Mouse (Mus musculus): ENCODE measurements at regions not wholly inside any gene's neighbourhood (a gene's known extent, or its start where the extent isn't known, plus 50 kb on each side); places are given as distances from the start of the nearest gene placed in this dataset.

GRCm38 (mm10) chr11:55897506-55897905 is 143.3 kb downstream of the Nmur2 start:
- no peaks in the 10 kb centered on the region for H3K27me3 ChIP-seq (ENCODE audit: control insufficient read depth, insufficient read depth, low read length)
- H3K79me2 ChIP-seq (ENCODE audit: control insufficient read depth, insufficient read depth, low read length) = no peaks in the 10 kb centered on the region
- H3K9ac ChIP-seq (ENCODE audit: low read depth, low read length) = no peak overlapping the region
- TF ChIP-seq CTCF (IDR thresholded peaks at IDR 0.05; ENCODE audit: low read depth, low read length) (no peak), POLR2A (IDR thresholded peaks at IDR 0.05; ENCODE audit: extremely low read depth, insufficient read depth, low read length) (no peak)
- H3K4me1 ChIP-seq (ENCODE audit: control insufficient read depth, insufficient read depth, low read length) = no peaks in the 10 kb centered on the region
- no peak overlapping the region for H3K27ac ChIP-seq (replicated peaks; ENCODE audit: insufficient read depth, low read depth, low read length)
- no peak overlapping the region for H3K4me3 ChIP-seq (ENCODE audit: insufficient read depth, low read depth, low read length)
- peak; percentile 8 for DNase-seq (ENCODE audit: extremely low read depth, low read depth, low spot score)
- 17% methylated on average over 6 of the region's 6 CpGs for WGBS
- H3K36me3 ChIP-seq (ENCODE audit: control insufficient read depth, insufficient read depth, low read length) = no peaks in the 10 kb centered on the region

GRCm38 (mm10) chr11:55890161-55890560 is 150.6 kb downstream of the Nmur2 start:
- no peak overlapping the region for H3K4me3 ChIP-seq (ENCODE audit: insufficient read depth, low read depth, low read length)
- WGBS = 53% methylated on average over 4 of the region's 4 CpGs
- no peaks in the 10 kb centered on the region for H3K79me2 ChIP-seq (ENCODE audit: control insufficient read depth, insufficient read depth, low read length)
- no peak overlapping the region for H3K9ac ChIP-seq (ENCODE audit: low read depth, low read length)
- no peak overlapping the region for H3K27ac ChIP-seq (replicated peaks; ENCODE audit: insufficient read depth, low read depth, low read length)
- H3K27me3 ChIP-seq (ENCODE audit: control insufficient read depth, insufficient read depth, low read length) = no peaks in the 10 kb centered on the region
- TF ChIP-seq CTCF (IDR thresholded peaks at IDR 0.05; ENCODE audit: low read depth, low read length) = no peak
- no peak for TF ChIP-seq POLR2A (IDR thresholded peaks at IDR 0.05; ENCODE audit: extremely low read depth, insufficient read depth, low read length)
- no peaks in the 10 kb centered on the region for H3K36me3 ChIP-seq (ENCODE audit: control insufficient read depth, insufficient read depth, low read length)
- no peaks in the 10 kb centered on the region for H3K4me1 ChIP-seq (ENCODE audit: control insufficient read depth, insufficient read depth, low read length)
- no peak for DNase-seq (ENCODE audit: extremely low read depth, low read depth, low spot score)

- TF ChIP-seq POLR2A (IDR thresholded peaks at IDR 0.05; ENCODE audit: extremely low read depth, insufficient read depth, low read length) (no peak), CTCF (IDR thresholded peaks at IDR 0.05; ENCODE audit: low read depth, low read length) (no peak)
- WGBS = 89% methylated on average over 2 of the region's 2 CpGs
Observed at GRCm38 (mm10) chr11:55878631-55879030, 162.2 kb downstream of the Nmur2 start.

DNA sequence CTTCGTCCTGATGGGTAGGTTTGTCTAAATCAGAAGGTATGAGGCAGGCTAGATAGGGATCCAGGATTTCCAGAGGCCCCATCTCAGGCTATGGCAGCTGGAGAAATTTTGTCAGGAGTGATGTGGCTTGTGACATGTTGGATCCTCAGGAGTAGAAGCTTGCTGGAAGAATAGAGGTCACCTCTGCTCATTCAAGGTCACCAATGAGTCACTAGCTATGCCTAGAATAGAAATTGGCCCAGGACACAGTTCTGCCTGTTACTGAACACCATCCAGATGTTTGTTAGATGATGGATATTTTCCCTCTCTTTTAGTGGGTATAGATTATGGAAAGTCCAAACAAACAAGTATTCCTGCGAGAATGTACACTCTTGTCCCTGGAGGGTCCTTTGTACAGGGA is 173.7 kb downstream of the Nmur2 start:
- DNase-seq (ENCODE audit: extremely low read depth, low read depth, low spot score) = no peak
- Histone ChIP-seq H3K4me1 (ENCODE audit: control insufficient read depth, insufficient read depth, low read length) (no peaks in the 10 kb centered on the region), H3K36me3 (ENCODE audit: control insufficient read depth, insufficient read depth, low read length) (no peaks in the 10 kb centered on the region), H3K27ac (replicated peaks; ENCODE audit: insufficient read depth, low read depth, low read length) (no peak overlapping the region), H3K79me2 (ENCODE audit: control insufficient read depth, insufficient read depth, low read length) (no peaks in the 10 kb centered on the region), H3K4me3 (ENCODE audit: insufficient read depth, low read depth, low read length) (no peak overlapping the region), H3K27me3 (ENCODE audit: control insufficient read depth, insufficient read depth, low read length) (no peaks in the 10 kb centered on the region), H3K9ac (ENCODE audit: low read depth, low read length) (no peak overlapping the region)
- TF ChIP-seq CTCF (IDR thresholded peaks at IDR 0.05; ENCODE audit: low read depth, low read length) = no peak
- TF ChIP-seq POLR2A (IDR thresholded peaks at IDR 0.05; ENCODE audit: extremely low read depth, insufficient read depth, low read length) = no peak
- 59% methylated on average over 2 of the region's 2 CpGs for WGBS

More at GRCm38 (mm10) chr11:55878631-55879030, 162.2 kb downstream of the Nmur2 start:
- Histone ChIP-seq H3K27me3 (ENCODE audit: control insufficient read depth, insufficient read depth, low read length) (no peaks in the 10 kb centered on the region; the same call in 1 of the 2 replicates), H3K9ac (ENCODE audit: low read depth, low read length) (no peak overlapping the region), H3K4me3 (ENCODE audit: insufficient read depth, low read depth, low read length) (no peak overlapping the region), H3K36me3 (ENCODE audit: control insufficient read depth, insufficient read depth, low read length) (no peaks in the 10 kb centered on the region), H3K27ac (replicated peaks; ENCODE audit: insufficient read depth, low read depth, low read length) (no peak overlapping the region), H3K79me2 (ENCODE audit: control insufficient read depth, insufficient read depth, low read length) (no peaks in the 10 kb centered on the region), H3K4me1 (ENCODE audit: control insufficient read depth, insufficient read depth, low read length) (no peaks in the 10 kb centered on the region)
- no peak for DNase-seq (ENCODE audit: extremely low read depth, low read depth, low spot score)

- 79% methylated on average over 7 of the region's 7 CpGs for WGBS
- no peak overlapping the region for H3K4me3 ChIP-seq (ENCODE audit: insufficient read depth, low read depth, low read length)
- TF ChIP-seq POLR2A (IDR thresholded peaks at IDR 0.05; ENCODE audit: extremely low read depth, insufficient read depth, low read length) (no peak), CTCF (IDR thresholded peaks at IDR 0.05; ENCODE audit: low read depth, low read length) (no peak)
- no peak overlapping the region for H3K27ac ChIP-seq (replicated peaks; ENCODE audit: insufficient read depth, low read depth, low read length)
- no peaks in the 10 kb centered on the region for H3K4me1 ChIP-seq (ENCODE audit: control insufficient read depth, insufficient read depth, low read length)
- H3K27me3 ChIP-seq (ENCODE audit: control insufficient read depth, insufficient read depth, low read length) = no peaks in the 10 kb centered on the region
- no peaks in the 10 kb centered on the region for H3K36me3 ChIP-seq (ENCODE audit: control insufficient read depth, insufficient read depth, low read length)
- H3K9ac ChIP-seq (ENCODE audit: low read depth, low read length) = no peak overlapping the region
- no peak for DNase-seq (ENCODE audit: extremely low read depth, low read depth, low spot score)
- H3K79me2 ChIP-seq (ENCODE audit: control insufficient read depth, insufficient read depth, low read length) = no peaks in the 10 kb centered on the region
Observed at GRCm38 (mm10) chr11:55859230-55859629, 181.6 kb downstream of the Nmur2 start.

- H3K4me1 ChIP-seq (ENCODE audit: control insufficient read depth, insufficient read depth, low read length) = no peaks in the 10 kb centered on the region
- H3K36me3 ChIP-seq (ENCODE audit: control insufficient read depth, insufficient read depth, low read length) = no peaks in the 10 kb centered on the region
- TF ChIP-seq CTCF (IDR thresholded peaks at IDR 0.05; ENCODE audit: low read depth, low read length) (no peak), POLR2A (IDR thresholded peaks at IDR 0.05; ENCODE audit: extremely low read depth, insufficient read depth, low read length) (no peak)
- no peak overlapping the region for H3K27ac ChIP-seq (replicated peaks; ENCODE audit: insufficient read depth, low read depth, low read length)
- H3K79me2 ChIP-seq (ENCODE audit: control insufficient read depth, insufficient read depth, low read length) = no peaks in the 10 kb centered on the region
- no peak overlapping the region for H3K4me3 ChIP-seq (ENCODE audit: insufficient read depth, low read depth, low read length)
- no peaks in the 10 kb centered on the region for H3K27me3 ChIP-seq (ENCODE audit: control insufficient read depth, insufficient read depth, low read length)
- no peak for DNase-seq (ENCODE audit: extremely low read depth, low read depth, low spot score)
- H3K9ac ChIP-seq (ENCODE audit: low read depth, low read length) = no peak overlapping the region
- WGBS = 72% methylated on average over 6 of the region's 6 CpGs
Observed at GRCm38 (mm10) chr11:55820479-55820878, 212.5 kb upstream of the Glra1 start.

Data from liver, adult 2 months (tissue).